Mouse (Mus musculus): ENCODE measurements at regions not wholly inside any gene's neighbourhood (a gene's known extent, or its start where the extent isn't known, plus 50 kb on each side); places are given as distances from the start of the nearest gene placed in this dataset.

- DNase-seq: no peak
Measured at GRCm38 (mm10) chr16:63351511-63352125, 497.5 kb downstream of the Pros1 start.

GRCm38 (mm10) chr16:63369868-63370267, 494.1 kb downstream of the Epha3 start:
- DNase-seq: no peak

DNA sequence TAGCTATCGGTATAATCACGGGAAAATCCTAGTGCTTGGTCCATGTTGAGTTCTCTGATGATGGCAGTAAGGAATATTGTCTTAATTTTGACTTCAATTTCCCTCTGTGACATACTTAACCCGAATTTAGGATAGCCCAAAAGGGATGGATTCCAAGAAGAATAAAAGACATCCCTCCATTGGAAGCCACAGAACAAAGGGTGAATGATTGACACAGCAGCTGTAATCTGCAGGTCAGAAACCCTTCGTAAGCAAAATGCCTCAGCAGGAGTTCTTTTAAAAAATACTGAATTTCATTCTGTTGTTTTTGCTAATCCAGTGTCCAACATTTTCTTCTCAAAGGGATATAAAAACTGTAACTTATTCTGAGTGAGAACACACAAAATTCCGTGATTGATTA, 492.7 kb downstream of the Epha3 start:
- no peak for DNase-seq

- DNase-seq: no peak
Measured at GRCm38 (mm10) chr16:63404976-63405375, 459.0 kb downstream of the Epha3 start.

- DNase-seq: no peak
Measured at GRCm38 (mm10) chr16:63412656-63413055, 451.3 kb downstream of the Epha3 start.

DNA sequence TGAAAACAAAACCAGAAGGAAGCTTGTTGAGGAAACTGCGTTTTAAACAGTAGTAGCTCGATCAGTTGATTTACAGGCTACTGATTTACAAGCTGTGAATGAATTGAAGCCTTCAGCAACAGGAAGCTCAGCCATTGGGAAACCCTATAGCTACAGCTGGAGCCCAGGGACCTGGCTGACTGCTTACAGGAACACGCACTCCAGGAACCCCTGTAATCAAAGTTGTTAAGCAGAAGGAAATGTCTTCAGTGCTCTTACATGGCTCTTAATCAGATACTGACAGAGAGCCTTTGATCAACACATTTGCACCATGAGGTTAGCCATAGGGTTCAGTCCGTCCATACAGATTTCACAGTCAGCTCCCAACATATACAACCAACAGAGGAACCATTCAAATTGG, 411.7 kb downstream of the Epha3 start:
- no peak for DNase-seq

DNA sequence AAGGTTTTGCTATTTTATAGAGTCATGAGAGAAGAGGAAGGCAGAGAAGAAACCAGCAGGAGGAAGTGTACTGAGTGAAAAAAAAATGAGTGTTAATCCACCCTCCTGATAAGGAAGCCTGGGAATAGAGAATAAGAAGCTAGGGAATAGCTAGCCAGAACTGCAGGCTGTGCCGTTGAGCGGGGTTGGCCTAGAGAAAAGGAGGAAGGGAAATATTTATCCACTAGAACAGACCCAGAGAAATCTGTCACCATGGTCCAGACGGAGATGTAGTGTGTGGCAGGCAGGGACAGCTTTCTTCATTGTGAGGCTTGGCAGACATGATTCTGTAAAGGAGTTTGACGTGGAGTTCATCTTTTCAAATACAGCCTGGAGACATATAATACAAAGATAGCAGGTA, 397.4 kb downstream of the Epha3 start:
- DNase-seq: no peak

DNA sequence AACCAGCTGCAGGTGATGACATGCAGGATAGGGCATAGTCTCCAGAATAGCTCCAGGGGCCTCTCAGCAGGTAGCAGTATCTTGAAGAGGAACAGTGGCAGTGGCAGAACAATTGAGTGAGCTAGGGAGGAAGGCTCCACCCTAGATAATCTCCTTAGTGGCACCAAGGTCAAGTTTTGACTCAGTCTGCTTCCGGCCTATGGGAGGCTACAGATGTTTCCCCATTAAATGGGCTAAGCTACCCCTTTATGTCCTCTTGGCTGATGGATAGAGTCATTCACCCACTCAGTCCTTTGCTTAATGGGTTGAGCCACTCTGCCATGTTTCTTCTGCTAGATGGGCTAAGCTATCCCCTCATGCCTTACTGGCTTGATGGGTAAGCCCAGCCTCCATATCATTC, 395.1 kb downstream of the Epha3 start:
- DNase-seq: no peak

All from gastrocnemius, postnatal 10 days (tissue).